ENCODE assay signal across 17 mouse cellular contexts in the genomic region with DNA sequence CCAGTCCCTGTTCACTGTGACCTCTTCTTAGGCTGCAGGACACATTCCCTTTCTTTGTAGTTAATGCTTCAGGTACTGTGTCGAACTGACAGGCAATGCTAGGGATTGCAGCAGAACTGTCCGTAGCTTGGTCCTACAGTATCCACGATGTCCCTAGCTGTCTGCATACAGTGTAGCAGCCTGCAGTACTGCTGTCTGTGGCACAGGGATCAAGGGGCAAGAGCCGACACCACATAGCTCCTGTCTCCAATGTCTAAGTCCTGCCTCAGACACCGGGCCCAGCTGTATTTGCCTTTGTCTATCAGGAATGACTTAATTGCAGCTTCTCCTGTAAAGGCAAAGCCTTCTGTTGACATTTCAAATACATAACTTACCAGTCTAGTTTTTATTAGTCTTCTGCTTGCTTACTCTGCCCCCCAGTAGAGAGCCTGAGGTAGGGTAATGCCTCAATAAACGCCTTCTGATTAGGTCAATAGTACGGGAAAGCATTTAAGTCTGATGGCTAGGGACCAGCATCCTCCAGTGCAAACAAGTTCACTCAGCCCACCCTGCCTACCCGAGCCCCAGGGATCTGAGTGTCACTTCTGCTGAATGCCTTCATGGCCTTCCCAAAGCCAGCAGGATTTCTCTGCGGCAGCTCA.
A peak's percentile ranks its signal among the peaks of the same experiment; 100 is the strongest.
DNase-seq lines count a peak whose midpoint lies in the region; ATAC-seq and TF ChIP-seq lines count a peak whose summit lies in the region.
"Had no signal": no experiment of that assay in that cellular context is flagged by ENCODE, and none has a peak within 500 bp of the region (broad histone marks: within the 10 kb centered on the region; RNA-seq: fewer than 3 reads in every experiment).

No protein-coding gene starts in this region.

- peak overlapping the region; percentile 31 for H3K27ac ChIP-seq in forebrain, embryonic 13.5 days
- H3K27ac ChIP-seq in forebrain, embryonic 10.5 days, result no peak overlapping the region
- H3K27ac ChIP-seq in hindbrain, postnatal 0 days, result peak overlapping the region; percentile 68; the same call in 1 of the 2 replicates
- H3K27ac ChIP-seq in midbrain, embryonic 14.5 days (replicated peaks; ENCODE audit: low read depth, low read length), result peak overlapping the region; percentile 74
- H3K27ac ChIP-seq: embryonic facial prominence, embryonic 12.5 days; heart, embryonic 10.5 days; liver, embryonic 15.5 days had no signal

- TF ChIP-seq CTCF in brain, embryonic 14.5 days (IDR thresholded peaks at IDR 0.05; ENCODE audit: borderline replicate concordance, extremely low read depth, insufficient read depth, insufficient read length), result no peak
- no peak for TF ChIP-seq CTCF in hindbrain, postnatal 0 days (IDR thresholded peaks at IDR 0.05; ENCODE audit: low read depth)

- no peak overlapping the region for H3K4me3 ChIP-seq in forebrain, embryonic 13.5 days
- H3K4me3 ChIP-seq in forebrain, embryonic 10.5 days, result no peak overlapping the region
- no peak overlapping the region for H3K4me3 ChIP-seq in hindbrain, postnatal 0 days (ENCODE audit: low read length)
- H3K4me3 ChIP-seq in midbrain, embryonic 14.5 days (replicated peaks; ENCODE audit: low read depth, low read length), result no peak overlapping the region
- H3K4me3 ChIP-seq: embryonic facial prominence, embryonic 12.5 days; heart, embryonic 10.5 days; liver, embryonic 15.5 days had no signal

- H3K27me3 ChIP-seq in forebrain, embryonic 13.5 days, result no peaks in the 10 kb centered on the region
- no peaks in the 10 kb centered on the region for H3K27me3 ChIP-seq in forebrain, embryonic 10.5 days (ENCODE audit: poor library complexity, severe bottlenecking)
- no peaks in the 10 kb centered on the region for H3K27me3 ChIP-seq in hindbrain, postnatal 0 days (ENCODE audit: insufficient read depth, low read length)
- no peaks in the 10 kb centered on the region for H3K27me3 ChIP-seq in midbrain, embryonic 14.5 days (ENCODE audit: control insufficient read depth, insufficient read depth, low read length)
- H3K27me3 ChIP-seq: embryonic facial prominence, embryonic 12.5 days; liver, embryonic 15.5 days had no signal

- 85% methylated on average over 9 of the region's 9 CpGs for WGBS in forebrain, embryonic 13.5 days
- 88% methylated on average over 9 of the region's 9 CpGs for WGBS in forebrain, embryonic 10.5 days
- 66% methylated on average over 9 of the region's 9 CpGs for WGBS in hindbrain, postnatal 0 days
- 78% methylated on average over 9 of the region's 9 CpGs for WGBS in midbrain, embryonic 14.5 days

- no peak for ATAC-seq in forebrain, embryonic 13.5 days
- ATAC-seq in hindbrain, postnatal 0 days, result peak; percentile 48
- ATAC-seq in midbrain, embryonic 14.5 days (ENCODE audit: low FRiP score, low TSS enrichment), result no peak

- 0 out of 2 replicates have a peak overlapping the region, but pooled peaks have one; percentile 21 for H3K9ac ChIP-seq in forebrain, embryonic 13.5 days
- H3K9ac ChIP-seq in hindbrain, postnatal 0 days (replicated peaks; ENCODE audit: low read length), result no peak overlapping the region
- H3K9ac ChIP-seq in midbrain, embryonic 14.5 days (replicated peaks; ENCODE audit: low read length), result 0 out of 2 replicates have a peak overlapping the region, but pooled peaks have one; percentile 16
- H3K9ac ChIP-seq: embryonic facial prominence, embryonic 12.5 days; liver, embryonic 15.5 days had no signal

- TF ChIP-seq POLR2A in brain, embryonic 14.5 days (IDR thresholded peaks at IDR 0.05; ENCODE audit: borderline replicate concordance, extremely low read depth, insufficient read depth, insufficient read length, poor library complexity, severe bottlenecking), result no peak

- no peak for DNase-seq in forebrain, embryonic 10.5 days (ENCODE audit: extremely low spot score, low spot score)
- DNase-seq in brain, embryonic 14.5 days (ENCODE audit: low read depth), result peak; percentile 27
- no peak for DNase-seq in hindbrain, postnatal 0 days (ENCODE audit: low spot score)
- DNase-seq in midbrain, embryonic 14.5 days, result no peak
- DNase-seq in right cerebral cortex, postnatal 4 days, result no peak
- no peak for DNase-seq in heart, postnatal 10 days
- DNase-seq in cerebellum, postnatal 4 days (ENCODE audit: low spot score in 2 of 2), result no peak
- DNase-seq: adrenal gland, adult 2 months; heart, postnatal 14 days; kidney, adult 18-20 months; kidney, postnatal 25 days; lung, postnatal 10 days; right cerebral cortex, postnatal 14 days had no signal

- 0 out of 2 replicates have a peak, but pooled peaks cover 6% of the 10 kb centered on the region for H3K9me3 ChIP-seq in forebrain, embryonic 13.5 days (replicated peaks)
- no peaks in the 10 kb centered on the region for H3K9me3 ChIP-seq in forebrain, embryonic 10.5 days
- no peaks in the 10 kb centered on the region for H3K9me3 ChIP-seq in hindbrain, postnatal 0 days (ENCODE audit: low read length)
- H3K9me3 ChIP-seq in midbrain, embryonic 14.5 days (ENCODE audit: control insufficient read depth, low read length), result peaks cover 6% of the 10 kb centered on the region; the same call in 1 of the 2 replicates
- H3K9me3 ChIP-seq: embryonic facial prominence, embryonic 12.5 days; heart, embryonic 10.5 days; liver, embryonic 15.5 days had no signal

- H3K36me3 ChIP-seq in forebrain, embryonic 13.5 days (ENCODE audit: poor library complexity, severe bottlenecking), result no peaks in the 10 kb centered on the region
- H3K36me3 ChIP-seq in forebrain, embryonic 10.5 days (replicated peaks), result no peaks in the 10 kb centered on the region
- no peaks in the 10 kb centered on the region for H3K36me3 ChIP-seq in hindbrain, postnatal 0 days (ENCODE audit: insufficient read depth, low read length)
- H3K36me3 ChIP-seq in midbrain, embryonic 14.5 days (ENCODE audit: control insufficient read depth, insufficient read depth, low read length), result no peaks in the 10 kb centered on the region
- H3K36me3 ChIP-seq: embryonic facial prominence, embryonic 12.5 days; heart, embryonic 10.5 days; liver, embryonic 15.5 days had no signal

- intact Hi-C loops in heart, postnatal 10 days (cut with DNase I), result no loop called here

- no peak overlapping the region for H3K4me2 ChIP-seq in forebrain, embryonic 13.5 days
- no peak overlapping the region for H3K4me2 ChIP-seq in hindbrain, postnatal 0 days (ENCODE audit: low read depth, low read length)
- H3K4me2 ChIP-seq in midbrain, embryonic 14.5 days (ENCODE audit: low read length), result no peak overlapping the region
- H3K4me2 ChIP-seq: embryonic facial prominence, embryonic 12.5 days; liver, embryonic 15.5 days had no signal

- peaks cover 12% of the 10 kb centered on the region for H3K4me1 ChIP-seq in forebrain, embryonic 13.5 days
- peaks cover 6% of the 10 kb centered on the region; the same call in 1 of the 2 replicates for H3K4me1 ChIP-seq in forebrain, embryonic 10.5 days
- H3K4me1 ChIP-seq in hindbrain, postnatal 0 days (ENCODE audit: insufficient read depth, low read length), result peaks cover 12% of the 10 kb centered on the region
- H3K4me1 ChIP-seq in midbrain, embryonic 14.5 days (ENCODE audit: control insufficient read depth, insufficient read depth, low read length), result peaks cover 6% of the 10 kb centered on the region; the same call in 1 of the 2 replicates
- H3K4me1 ChIP-seq: embryonic facial prominence, embryonic 12.5 days; heart, embryonic 10.5 days; liver, embryonic 15.5 days had no signal
